Mouse (Mus musculus): ENCODE results near the gene Zfp329. TPM values are rescaled to one million over a fixed set of nuclear protein-coding genes. Genes with fewer than 3 reads are reported as not detected.

Zfp329 gene
- 6.6 TPM for polyA plus RNA-seq (2017; shearing (Covaris generic))

DNA sequence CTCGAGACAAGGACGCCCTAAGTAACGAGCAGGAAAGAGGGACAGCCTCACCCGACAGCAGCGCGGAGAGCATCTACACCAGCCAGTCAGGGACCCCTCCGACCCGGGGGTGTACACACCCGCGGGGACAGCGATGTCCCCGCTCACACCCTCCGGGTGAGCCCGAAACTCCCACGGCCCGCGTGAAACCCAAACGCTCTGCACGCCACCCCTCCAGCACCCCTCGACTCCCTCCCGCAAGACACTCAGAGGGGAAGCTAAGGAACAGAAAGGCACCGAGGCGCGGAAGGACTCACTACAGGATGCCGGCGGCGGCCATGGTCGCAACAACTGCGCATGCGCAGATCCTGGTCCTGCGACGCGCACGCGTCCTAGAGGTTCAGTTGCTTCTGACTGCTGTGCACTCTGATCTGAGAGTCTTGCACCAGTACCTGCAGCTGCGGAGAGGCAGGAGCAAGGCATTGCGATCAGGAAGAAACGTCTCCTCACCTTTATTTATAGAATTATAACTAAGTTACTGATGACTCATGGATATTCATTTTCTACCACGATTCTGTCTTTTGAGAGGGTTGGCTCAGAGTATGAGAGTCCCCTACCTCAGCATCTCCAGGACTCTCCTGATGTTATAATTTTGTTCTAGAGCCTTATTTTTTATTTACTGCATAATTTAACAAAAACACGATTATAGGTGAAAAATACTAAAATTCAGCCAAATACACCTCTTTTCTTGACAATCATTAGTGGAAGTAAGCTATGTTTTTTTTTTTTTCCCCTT, at the start of gene Zfp329:
Zfp329 (minus strand) TSS at position 338 of the 775 bp plus-strand sequence.

DNA sequence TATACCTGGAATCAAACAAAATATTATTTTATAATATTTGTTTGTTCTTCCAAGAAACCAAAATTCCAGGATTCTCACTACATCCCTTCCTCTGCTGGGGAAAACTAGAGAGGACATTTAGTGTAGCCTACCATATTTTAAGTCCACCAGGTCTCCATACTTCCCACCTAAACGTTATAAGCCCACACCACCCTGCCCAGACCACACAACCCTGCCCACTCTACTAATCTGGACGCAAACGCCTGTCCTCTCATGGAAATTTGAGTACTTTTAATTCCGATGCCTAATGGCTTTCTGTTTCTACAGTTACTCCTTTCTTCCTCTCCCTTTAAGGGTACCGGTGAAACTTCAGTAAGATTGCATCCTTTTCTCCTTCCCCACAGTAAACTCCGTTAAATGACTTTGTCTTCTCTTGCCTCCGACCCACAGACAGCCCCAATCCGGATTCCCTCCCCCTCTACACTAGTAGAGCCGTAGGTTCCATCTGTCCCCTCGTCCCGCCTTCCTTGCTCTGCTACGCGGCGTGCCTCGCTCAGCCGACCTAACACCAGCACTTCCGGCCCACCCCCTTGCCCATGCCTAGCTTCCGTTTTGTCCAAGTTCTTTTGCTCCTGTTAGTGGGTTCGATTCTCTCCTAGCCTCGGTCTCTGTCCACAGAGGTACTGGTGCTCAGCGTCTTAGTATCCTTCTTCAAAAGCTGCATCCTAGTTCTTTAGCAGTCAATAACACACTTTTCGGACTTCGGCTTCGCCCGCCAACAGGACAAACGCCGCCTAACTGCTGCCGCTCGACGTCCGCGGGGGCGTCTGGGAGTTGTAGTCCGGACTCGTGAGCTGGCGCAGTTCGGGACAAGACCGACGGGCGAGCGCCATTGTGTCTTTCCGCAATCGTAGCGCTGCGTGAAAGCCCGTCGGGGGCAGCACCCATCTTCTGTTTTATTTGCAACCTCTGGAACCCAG, 15.8 kb upstream of the Zfp329 start, which contains the start of gene Zfp110:
Zfp110 (plus strand) TSS at position 600 of the 959 bp plus-strand sequence.

DNA sequence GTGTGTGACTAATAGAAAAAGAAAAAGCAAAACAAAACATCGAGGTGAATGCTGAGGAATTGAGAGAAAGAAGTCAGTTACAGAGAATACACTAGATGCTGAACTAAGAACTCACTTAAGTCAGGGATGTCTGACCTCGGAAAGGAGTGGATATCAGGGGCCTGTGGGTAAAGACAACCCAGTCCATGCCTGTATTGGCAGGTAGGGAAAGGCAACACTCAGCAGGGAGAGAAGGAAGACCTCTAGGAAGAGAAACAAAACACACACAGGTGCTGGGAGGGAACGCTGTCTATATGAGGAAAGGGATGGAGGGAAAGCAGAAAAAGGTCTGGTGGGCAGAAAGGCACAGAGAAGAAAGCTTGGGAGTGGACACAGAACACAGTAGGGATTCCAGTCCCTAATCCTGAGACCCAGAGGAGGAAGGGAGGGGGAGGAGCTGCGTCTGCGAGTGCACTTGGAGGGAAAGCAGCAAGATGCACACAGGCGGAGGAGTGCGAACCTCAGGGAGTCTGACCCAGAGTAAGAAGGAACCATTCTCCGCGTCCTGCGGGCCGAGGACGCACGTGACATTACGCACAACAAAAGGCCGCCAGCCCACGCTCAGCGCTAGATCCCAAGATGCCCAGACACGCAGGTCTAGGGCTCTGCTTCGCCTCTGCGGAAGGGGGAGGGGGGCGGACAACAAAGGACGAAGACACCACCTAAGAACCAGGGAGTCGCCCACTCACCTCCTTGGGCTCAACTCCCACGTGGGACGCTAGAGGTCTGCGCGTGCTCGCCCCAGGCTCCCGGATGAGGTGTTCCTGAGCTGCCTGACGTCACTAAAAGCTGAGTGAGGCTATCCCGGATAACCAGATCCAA, 15.6 kb downstream of the Zfp329 start, which contains the start of gene Zscan18:
Zscan18 (minus strand) TSS at position 770 of the 861 bp plus-strand sequence.

Other genes with a start within 250 kb of the Zfp329 start
- gene Vmn2r53, start 210.1 kb downstream of the Zfp329 start, polyA plus RNA-seq (2017; shearing (Covaris generic)): 0.11 TPM
- gene Vmn2r54, start 178.5 kb downstream of the Zfp329 start, polyA plus RNA-seq (2017; shearing (Covaris generic)): not detected
- not detected for gene Vmn2r55, start 133.9 kb downstream of the Zfp329 start, polyA plus RNA-seq (2017; shearing (Covaris generic))
- not detected for gene Vmn2r56, start 83.9 kb downstream of the Zfp329 start, polyA plus RNA-seq (2017; shearing (Covaris generic))
- gene Zscan18, start 15.2 kb downstream of the Zfp329 start, polyA plus RNA-seq (2017; shearing (Covaris generic)): 14.1 TPM
- 97.7 TPM for gene Zfp110, start 15.9 kb upstream of the Zfp329 start, polyA plus RNA-seq (2017; shearing (Covaris generic))
- 0.33 TPM for gene Zfp128, start 62.3 kb upstream of the Zfp329 start, polyA plus RNA-seq (2017; shearing (Covaris generic))
- gene Zscan22, start 79.0 kb upstream of the Zfp329 start, polyA plus RNA-seq (2017; shearing (Covaris generic)): 6.1 TPM
- 1,064 TPM for gene Rps5, start 103.4 kb upstream of the Zfp329 start, polyA plus RNA-seq (2017; shearing (Covaris generic))
- 0.16 TPM for gene Rnf225, start 108.6 kb upstream of the Zfp329 start, polyA plus RNA-seq (2017; shearing (Covaris generic))
- 1.0 TPM for gene Zfp324, start 147.0 kb upstream of the Zfp329 start, polyA plus RNA-seq (2017; shearing (Covaris generic))
- 4.5 TPM for gene Zfp446, start 159.0 kb upstream of the Zfp329 start, polyA plus RNA-seq (2017; shearing (Covaris generic))
- 0.96 TPM for gene Slc27a5, start 179.3 kb upstream of the Zfp329 start, polyA plus RNA-seq (2017; shearing (Covaris generic))
- 88.3 TPM for gene Trim28, start 180.3 kb upstream of the Zfp329 start, polyA plus RNA-seq (2017; shearing (Covaris generic))
- 5.0 TPM for gene Zbtb45, start 191.2 kb upstream of the Zfp329 start, polyA plus RNA-seq (2017; shearing (Covaris generic))
- gene Chmp2a, start 215.9 kb upstream of the Zfp329 start, polyA plus RNA-seq (2017; shearing (Covaris generic)): 170 TPM
- 140 TPM for gene Ube2m, start 219.4 kb upstream of the Zfp329 start, polyA plus RNA-seq (2017; shearing (Covaris generic))
- 0.67 TPM for gene Mzf1, start 235.9 kb upstream of the Zfp329 start, polyA plus RNA-seq (2017; shearing (Covaris generic))

All from effector memory CD4-positive, alpha-beta T cell, adult 7 months (primary cell).